Mouse (Mus musculus) gonadal fat pad, adult 2 months (tissue): ENCODE results near the gene Aplnr. TPM values are rescaled to one million over a fixed set of nuclear protein-coding genes. Genes with fewer than 3 reads are reported as not detected.

Experiments
- DNase-seq: peaks from one replicate; pipeline ENCODE4 v3.0.0-alpha.2; 2012; ENCODE audit warnings: low read depth
- polyA plus RNA-seq: library from polyadenylated mRNA; depleted of rRNA; stranded (reverse); fragments of >200 nt; gene quantifications from 2 replicates; pipeline ENCODE4 v1.2.3, GENCODE M21; 2012; rRNA removed

The Aplnr gene
- 19.2 and 21.7 TPM in 2 replicates for polyA plus RNA-seq

GRCm38 (mm10) chr2:85136089-85136488 lies at the start of gene Aplnr:
Aplnr (plus strand) TSS chr2:85136225.
- DNase-seq: no peak

GRCm38 (mm10) chr2:85088716-85089646 lies 47.0 kb upstream of the Aplnr start:
- no peak for DNase-seq

- no peak for DNase-seq
These were observed 44.7 kb upstream of the Aplnr start for GRCm38 (mm10) chr2:85091325-85091724.

- no peak for DNase-seq
These were observed 42.6 kb upstream of the Aplnr start for GRCm38 (mm10) chr2:85093376-85093775.

- no peak for DNase-seq
These were observed 40.1 kb upstream of the Aplnr start for GRCm38 (mm10) chr2:85095906-85096305.

- no peak for DNase-seq
These were observed 38.0 kb upstream of the Aplnr start for GRCm38 (mm10) chr2:85098014-85098413.

GRCm38 (mm10) chr2:85098824-85099511 lies 37.1 kb upstream of the Aplnr start:
- DNase-seq: no peak

- DNase-seq: no peak
These were observed 32.8 kb upstream of the Aplnr start for GRCm38 (mm10) chr2:85103201-85103600.

GRCm38 (mm10) chr2:85105426-85106013 lies 30.5 kb upstream of the Aplnr start:
- no peak for DNase-seq

GRCm38 (mm10) chr2:85106068-85106790 lies 29.8 kb upstream of the Aplnr start:
- no peak for DNase-seq

GRCm38 (mm10) chr2:85106941-85107340 lies 29.1 kb upstream of the Aplnr start:
- no peak for DNase-seq

- DNase-seq: no peak
These were observed 25.6 kb upstream of the Aplnr start for GRCm38 (mm10) chr2:85110288-85110875.

- no peak for DNase-seq
These were observed 12.7 kb upstream of the Aplnr start for GRCm38 (mm10) chr2:85123187-85123868.

- DNase-seq: no peak
These were observed 12.0 kb upstream of the Aplnr start for GRCm38 (mm10) chr2:85123869-85124535.

GRCm38 (mm10) chr2:85129496-85129971 lies 6.5 kb upstream of the Aplnr start:
- DNase-seq: no peak

- no peak for DNase-seq
These were observed 4.8 kb upstream of the Aplnr start for GRCm38 (mm10) chr2:85131226-85131625.

GRCm38 (mm10) chr2:85131724-85132123 lies 4.3 kb upstream of the Aplnr start:
- no peak for DNase-seq

- no peak for DNase-seq
These were observed 3.8 kb upstream of the Aplnr start for GRCm38 (mm10) chr2:85132204-85132603.

GRCm38 (mm10) chr2:85135099-85135498 lies 926 bp upstream of the Aplnr start:
- no peak for DNase-seq
